Mouse (Mus musculus) megakaryocyte progenitor cell, adult 5-6 weeks (primary cell): ENCODE data around the gene Txlna. TPM values are rescaled to one million over a fixed set of nuclear protein-coding genes. Genes with fewer than 3 reads are reported as not detected.

Experiments used
- ATAC-seq: replicated peaks from 2 replicates; pipeline ENCODE4 v1.8.0; 2016; ENCODE audit warnings: mild to moderate bottlenecking, moderate TSS enrichment, inconsistent platforms; ENCODE audit not compliant: poor library complexity
- total RNA-seq, 2 experiments: library from RNA; stranded (forward) in 1 of 2; stranded (reverse) in 1 of 2; fragments of 157-497, 149-512 nt in 1 of 2; fragments of 200-1000 nt in 1 of 2; gene quantifications; 2 replicates each; pipeline versions ENCODE4 v1.2.3 to v1.2.4; 2015 to 2017

Txlna gene
- total RNA-seq (2015): 29.9 and 34.6 TPM in 2 replicates
- total RNA-seq (2017): 115 and 143 TPM in 2 replicates

DNA sequence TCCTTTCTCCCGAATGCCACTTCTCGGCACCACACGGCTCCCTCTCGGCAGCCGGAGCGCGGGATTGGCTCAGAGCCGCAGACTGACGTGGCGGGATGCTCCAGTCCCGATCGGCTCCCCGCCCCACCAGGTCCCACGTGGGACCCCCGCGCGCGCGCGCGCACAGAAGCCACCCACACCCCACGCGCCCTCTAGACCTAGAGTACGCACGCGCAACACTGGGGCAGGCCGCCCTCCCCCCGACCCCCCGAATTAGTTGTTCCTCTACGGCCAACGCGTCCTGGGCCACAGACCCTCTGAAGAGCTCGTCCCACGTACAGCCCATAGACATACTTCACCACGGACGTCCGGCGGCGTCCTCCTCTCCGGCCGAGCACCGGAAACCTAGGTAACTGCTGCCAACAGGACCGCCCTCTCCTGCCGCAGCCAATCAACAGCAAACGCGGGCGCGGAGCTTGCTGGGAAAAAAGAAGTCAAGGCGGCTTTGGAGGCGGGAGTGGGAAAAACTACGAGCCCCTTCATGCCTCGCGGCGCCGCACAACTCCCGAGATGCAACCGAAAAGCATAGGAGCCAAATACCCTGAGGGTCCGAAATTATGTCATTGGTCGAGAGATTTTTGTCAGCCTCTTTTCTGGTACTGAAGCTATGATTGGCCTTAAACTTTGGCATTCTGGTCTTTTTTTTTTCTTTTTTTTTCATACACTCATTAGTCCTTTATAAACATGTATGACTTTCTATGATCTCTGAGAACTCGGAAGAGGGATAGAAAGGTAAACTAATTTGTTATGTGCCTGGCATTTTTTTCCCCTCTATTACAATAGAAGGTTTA, at the start of gene Txlna:
Gene Txlna (minus strand): TSS at position 428 of the 830 bp plus-strand sequence.
- ATAC-seq: peak; percentile 88

DNA sequence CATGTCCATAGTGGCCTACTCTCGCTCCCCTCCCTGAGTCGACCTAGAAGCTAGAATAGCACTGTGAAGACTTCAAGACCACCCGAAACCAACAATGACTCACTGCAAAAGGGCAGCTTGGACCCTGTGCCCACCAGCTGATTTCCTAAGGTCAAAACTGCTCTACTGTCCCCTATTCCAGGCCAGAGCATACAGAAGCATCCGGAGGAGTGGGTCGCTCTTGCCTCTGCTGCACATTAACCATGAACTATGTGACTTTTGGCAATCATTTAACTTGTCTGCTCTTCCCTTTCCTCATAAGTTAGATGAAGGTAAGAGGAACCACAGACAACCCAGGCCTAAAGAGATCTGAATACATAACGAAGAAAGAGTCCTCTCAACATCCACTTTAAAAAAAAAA, 43.7 kb upstream of the Txlna start:
- no peak for ATAC-seq

DNA sequence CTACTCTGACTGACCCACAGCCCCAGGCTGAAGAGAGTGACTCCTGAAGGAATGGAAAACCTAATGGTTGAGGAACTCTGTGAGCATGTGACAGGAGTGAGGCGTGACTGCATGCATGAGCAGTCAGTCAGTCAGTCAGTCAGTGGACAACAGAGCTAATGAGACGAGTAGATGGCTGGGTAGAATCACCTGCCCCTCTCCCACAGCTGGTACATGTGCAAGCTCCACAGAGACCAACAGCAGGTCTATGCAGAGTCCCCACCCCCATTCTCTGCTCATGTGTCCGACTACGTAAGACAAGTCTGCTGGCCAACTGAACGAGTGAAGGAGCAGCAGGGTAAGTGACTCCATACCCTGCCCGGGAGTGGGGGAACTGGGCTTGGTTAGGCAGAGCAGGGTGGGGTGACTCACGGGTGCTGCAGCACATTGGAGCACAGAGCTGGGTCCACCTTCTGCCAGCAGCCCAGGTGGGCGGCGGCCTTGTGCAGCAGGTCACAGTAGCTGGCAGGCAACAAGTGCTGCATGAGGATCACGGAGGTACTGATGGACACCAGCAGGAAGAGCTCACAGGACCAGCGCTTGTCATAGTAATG, 43.1 kb upstream of the Txlna start:
- no peak for ATAC-seq

DNA sequence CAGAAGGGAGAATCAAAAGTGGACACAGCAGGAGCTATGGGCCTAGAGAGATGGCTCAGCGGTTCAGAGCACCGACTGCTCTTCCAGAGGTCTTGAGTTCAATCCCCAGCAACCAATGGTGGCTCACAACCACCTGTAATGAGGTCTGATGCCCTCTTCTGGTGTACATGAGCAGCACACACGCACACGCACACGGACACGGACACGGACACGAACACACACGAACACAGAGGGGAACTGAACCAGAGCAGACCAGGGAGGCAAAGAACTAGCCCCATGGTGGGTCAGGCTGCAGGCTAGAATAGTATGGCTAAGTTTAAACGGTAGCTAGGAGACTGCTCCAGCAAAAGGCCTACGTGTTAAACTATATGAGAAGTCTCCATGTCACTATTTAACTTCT, 41.0 kb upstream of the Txlna start:
- no peak for ATAC-seq

DNA sequence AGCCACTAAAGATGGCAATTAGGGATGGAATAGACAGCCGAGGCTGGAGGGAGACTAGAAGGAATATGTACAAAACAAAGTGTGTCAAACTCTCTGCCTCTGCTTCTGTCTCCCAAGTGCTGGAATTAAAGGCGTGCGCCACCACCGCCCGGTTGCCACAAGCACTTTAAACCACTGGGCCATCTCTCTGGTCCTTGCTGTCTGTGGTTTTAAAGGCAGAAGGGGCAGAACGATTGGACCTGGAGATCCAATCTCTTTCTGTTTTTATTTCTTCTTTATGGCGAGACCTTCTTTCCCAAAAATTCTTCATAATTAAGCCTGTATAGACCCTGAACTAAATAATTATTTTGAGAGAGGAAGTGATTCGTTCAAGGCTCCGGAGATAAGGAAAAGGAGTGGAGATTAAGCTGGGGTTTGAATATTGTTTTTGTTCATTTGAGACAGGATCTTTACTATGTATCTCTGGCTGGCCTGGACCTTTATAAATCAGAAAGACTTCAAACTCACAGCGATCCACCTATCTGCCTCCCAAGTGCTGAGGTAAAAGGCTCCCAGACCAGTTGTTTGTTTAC, 32.1 kb upstream of the Txlna start:
- ATAC-seq: peak; percentile 38

DNA sequence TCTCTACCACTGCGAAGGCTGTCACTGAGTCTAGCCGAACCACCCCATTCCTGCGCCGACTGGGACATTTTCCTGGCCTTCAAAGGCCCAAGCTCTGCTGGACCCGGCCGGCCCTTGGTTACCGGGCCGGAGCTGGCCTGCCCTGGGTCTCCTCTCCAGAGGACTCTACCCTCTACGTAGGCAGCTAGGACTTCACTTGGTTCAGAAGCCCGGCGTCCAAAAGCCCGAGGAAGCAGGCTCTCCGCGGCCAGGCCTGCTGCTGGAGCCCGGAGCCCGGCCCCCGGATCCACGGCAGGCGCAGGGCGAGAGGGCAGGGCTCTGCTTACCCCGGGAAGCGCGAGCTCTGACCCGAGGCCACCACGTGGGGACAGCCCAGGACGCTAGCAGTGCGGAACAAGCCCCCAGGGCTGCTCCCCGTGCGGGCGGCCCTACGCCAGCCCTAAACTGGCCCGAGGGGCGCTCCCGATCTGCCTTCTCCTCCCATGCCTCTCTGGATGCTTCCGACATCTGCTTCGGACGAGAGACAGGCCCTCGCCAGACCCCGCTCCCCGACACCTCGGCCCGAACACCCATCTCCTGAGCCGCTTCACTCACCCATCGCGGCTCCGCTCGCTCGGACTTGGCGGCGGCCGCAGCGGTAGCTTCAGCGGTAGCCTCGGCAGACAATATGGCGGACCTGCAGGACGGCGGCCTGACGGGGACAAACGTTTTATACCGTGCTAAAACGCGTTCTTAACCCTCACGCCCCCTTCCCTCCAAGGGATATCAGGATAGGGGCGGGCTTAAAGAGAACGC, 31.4 kb upstream of the Txlna start, which contains the start of gene Kpna6:
Gene Kpna6 (minus strand): TSS at position 685 of the 795 bp plus-strand sequence.
- peak; percentile 93 for ATAC-seq

DNA sequence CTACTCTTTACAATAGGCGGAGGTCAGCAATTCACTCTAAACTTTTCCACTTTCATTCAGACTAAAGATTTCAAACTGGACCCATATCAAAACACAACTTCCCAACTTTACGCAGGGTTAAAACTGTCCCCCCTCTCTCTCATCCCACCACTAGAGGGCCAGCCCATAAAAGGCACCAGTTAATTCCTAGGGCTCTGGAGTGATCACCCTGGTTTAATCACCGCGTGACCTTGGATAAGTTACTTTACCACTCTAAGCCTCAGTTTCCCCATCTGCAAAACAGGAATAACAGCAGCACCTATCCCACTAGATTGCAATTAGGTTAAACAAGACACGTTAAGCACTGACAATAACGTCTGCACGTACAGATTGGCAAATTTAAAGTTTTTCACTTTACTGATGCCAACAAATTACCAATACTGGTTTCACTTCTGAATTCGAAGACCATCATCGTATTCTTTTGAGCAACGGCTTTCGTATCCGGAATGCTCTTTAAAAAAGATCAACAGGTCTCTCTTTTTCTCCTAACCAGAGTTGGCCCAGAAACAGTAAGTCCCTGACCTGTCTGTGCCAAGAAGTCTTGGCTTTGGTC, 30.7 kb upstream of the Txlna start:
- peak; percentile 78 for ATAC-seq

DNA sequence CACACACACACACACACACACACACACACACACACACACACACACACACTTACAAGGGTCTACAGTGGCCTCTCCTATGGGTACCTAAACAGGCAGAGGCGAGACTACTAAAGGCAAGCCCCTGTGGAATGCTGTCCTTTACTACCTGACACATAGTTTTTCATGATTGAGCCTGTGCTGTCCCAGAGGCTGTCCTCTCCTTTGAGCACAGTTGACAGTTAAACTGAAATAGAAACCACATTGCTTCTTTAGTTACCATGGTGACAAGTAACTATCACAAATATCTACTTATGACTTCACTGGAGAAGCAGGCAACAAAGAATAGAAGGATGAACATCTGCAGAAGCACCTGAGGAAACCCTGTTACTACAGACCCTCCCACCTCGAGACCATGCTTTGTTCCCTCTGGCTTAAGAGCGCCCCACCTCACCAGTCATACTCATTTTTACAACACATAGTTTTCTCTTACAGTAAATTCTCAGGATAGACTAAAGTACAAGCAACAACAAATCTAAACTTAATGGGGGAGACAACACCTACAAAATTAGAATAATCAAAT, 21.5 kb upstream of the Txlna start:
- no peak for ATAC-seq

DNA sequence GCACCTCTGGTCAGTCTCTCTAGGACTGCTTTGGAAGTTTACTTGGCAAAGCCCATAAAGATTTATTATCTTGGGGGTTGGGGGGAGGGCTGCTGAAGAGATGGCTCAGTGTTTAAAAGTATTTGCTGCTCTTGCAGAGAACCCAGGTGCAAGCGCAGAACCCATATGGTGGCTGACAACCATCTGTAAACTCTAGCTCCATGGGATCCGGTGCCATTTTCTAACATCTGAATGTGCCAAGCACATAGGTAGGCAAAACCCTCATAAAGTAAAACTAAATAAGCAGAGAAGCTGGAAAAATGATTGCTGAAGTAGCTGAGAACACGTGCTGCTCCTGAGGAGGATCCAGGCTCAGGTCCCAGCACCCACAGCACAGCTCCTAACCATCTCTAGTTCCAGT, 20.7 kb upstream of the Txlna start:
- ATAC-seq: no peak

DNA sequence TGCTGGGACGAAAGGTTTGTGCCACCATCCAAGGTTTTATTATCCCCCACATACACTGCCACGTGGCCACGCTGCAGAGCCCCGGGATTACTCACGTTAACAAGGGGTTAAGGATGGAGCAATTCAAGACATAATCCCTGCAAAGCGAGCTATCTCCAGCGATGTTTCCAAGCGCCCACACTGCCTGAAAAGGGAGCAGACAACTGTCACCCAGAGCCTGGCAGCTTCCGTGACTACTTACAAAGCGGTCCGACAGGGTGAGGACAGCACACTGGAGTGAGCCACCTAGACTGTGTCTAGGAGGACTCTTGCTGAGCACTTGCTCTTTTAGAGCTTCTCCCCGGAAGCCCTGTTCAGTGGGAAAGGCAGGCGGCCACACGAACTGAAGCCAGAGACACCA, 13.9 kb upstream of the Txlna start:
- ATAC-seq: no peak

DNA sequence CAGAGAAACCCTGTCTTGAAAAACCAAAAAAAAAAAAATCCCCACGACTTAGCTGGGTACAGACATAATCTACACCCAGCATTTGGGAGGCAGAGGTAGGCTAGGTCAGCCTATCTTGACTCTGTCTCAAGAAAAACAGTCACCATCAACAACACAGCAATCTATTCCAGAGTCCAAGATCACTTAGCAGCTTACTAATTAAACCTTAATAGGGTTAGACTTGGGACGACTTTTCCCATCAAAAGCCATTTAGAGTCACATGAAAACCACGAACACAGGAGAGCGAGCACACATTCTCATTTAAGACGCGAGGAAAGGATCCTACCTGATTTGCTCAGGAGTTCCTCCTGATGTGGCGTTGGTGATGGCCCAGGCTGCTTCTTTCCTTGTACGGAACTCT, 9.5 kb upstream of the Txlna start:
- ATAC-seq: no peak

DNA sequence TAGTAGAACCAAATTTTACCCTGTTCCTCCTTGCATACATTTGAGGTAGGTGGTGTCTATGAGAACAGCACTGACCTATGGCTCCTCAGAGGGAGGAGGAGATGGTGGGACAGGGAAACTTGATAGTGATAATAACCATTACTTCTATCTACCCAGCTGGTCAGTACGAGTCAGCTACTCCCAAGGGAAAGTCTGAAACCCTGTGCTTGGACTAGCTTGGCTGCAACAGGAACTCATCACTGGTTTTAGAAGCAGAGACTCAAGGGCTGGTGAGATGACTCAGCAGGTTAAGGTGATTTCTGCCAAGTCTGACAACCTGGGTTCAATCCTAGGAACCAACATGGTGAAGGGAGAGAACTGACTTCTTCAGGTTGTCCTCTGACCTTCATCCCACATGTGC, 7.8 kb upstream of the Txlna start:
- no peak for ATAC-seq

DNA sequence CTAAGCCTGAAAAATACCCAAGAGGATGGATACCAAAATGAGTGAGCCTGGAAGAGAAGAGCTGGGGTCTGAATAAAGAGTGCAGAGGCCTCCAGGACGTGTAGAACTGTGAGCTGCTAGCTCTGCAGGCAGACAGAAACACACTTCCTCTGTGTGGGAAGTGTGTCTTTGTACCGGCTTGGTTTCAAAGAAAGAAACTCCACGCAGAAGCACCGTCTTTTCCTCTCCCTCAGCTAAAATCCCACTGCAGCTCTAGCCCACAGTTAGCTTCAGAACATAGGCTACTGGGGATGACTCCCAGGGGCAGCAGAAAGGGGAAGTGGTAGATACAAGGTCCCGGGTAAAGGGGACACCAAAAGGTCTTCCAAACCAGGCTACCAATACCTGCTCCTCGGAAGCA, 4.3 kb upstream of the Txlna start:
- no peak for ATAC-seq

DNA sequence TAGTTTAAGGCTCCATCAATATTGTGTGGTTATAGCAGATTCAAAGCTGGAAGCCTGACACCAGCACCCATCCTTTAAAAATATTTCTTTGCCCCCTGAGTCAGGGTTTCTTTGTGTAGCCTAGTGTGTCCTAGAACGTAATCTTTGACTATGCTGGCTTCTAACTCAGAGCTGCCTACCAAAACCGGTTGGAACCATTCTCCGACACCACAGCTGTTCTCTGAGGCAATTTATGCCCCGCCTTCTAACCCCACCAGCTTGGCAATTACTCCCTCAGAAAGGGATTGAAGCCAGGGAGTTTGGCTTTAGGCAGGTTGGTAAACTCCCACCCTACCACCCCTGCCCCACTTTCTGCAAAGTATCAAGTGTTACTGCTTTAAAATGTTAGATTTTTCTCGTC, 891 bp upstream of the Txlna start:
- ATAC-seq: no peak

DNA sequence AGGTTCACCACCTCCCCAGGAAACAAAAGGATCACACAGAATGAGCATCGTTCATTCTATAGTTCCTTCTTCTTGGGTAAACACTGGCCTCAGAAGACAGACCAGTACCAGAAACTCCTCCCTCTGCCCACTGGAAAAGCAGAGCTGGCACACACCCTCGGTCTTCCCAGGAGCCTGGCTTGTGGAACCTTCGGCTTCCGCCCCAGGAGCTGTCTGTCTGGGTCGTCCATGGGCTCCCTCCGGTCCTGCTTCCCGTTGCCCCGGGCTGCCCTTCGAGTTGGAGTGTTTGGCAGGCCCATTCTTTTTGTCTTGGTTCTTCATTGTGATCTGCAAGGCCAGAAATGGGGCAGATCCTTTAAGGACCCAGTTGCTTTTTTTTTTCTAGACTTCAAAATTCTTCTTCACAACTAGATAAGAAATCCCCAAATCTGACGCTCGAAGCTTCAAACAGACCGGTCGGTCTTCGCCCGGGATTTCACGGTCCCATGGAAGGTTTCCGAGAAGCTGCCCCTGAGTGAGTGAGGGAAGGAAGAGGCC, 696 bp downstream of the Txlna start:
- ATAC-seq: 0 out of 2 replicates have a peak, but pooled peaks have one; percentile 3

DNA sequence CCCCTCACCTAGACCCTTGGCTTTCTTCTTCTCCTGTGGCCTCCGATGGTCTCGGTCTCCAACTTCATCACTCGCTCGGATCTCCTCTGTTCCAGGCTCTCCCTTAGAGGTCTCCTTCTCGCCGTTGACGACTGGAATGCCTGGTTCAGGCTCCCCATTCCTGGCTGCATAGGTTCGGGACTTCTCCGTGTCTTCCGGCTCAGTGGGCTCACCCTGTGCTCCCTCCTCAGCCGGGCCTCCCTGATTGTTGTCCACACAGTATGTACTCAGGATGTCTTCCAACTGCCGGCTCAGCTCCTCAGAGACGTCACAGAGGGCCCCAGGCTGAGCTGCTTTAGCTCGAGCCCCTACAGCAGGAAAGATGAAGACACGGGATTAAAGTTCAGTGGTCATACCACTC, 1.6 kb downstream of the Txlna start:
- no peak for ATAC-seq

DNA sequence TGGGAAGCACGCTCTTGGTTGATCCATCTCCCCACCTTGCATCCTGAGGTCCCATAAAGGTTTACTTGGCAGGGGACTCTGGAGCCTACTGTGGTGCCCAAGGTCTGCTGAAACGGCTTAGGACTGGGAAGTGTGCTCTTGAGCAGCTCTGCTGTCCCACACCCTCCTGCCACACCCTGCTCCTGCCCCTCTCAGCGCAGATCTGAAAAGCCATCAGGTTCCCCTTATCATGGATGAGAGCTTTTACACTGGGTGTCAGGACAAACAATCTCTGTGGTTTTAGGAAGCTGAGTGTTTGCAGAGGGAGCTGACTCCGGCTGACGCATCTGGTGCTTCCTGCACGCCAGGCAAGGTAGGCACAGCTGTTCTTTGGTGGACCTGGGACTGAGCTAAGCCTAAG, 7.0 kb downstream of the Txlna start:
- peak; percentile 55 for ATAC-seq

DNA sequence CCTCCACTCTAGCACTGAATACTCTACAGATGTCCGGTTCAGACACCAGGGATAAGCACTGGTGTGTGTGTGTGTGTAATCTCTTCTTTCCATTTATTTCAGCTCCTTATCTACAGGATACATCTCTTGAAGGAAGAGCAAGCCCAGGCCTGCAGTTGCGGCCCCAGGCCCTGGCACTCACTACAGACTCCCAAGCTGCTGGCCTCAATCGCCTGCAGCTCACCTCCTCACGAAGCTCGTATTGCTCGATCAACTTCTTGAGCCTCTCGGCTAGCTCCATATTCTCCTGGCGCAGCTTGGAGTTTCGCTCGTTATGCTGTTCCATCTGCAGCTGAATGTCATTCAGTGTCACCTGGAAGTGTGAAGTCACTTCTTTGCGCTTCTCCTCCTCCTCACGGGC, 9.0 kb downstream of the Txlna start:
- ATAC-seq: no peak

DNA sequence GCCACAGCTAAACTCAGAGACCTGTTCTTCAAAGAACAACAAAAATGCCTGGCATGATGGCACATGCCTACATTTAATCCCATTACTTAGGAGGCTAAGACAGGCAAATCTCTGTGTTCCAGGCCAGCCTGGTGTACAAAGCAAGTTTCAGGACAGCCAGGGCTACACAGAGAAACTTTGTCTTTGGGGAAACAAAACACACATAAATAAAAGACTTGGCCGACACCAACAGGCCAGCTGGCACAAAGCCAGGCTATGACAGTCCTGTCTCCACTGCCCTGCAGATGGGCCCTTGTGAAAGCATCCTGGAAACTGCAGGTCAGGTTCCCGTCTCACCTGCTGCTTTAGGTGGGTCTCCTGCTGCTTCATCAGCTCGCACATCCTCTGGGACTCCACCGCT, 9.9 kb downstream of the Txlna start:
- no peak for ATAC-seq

DNA sequence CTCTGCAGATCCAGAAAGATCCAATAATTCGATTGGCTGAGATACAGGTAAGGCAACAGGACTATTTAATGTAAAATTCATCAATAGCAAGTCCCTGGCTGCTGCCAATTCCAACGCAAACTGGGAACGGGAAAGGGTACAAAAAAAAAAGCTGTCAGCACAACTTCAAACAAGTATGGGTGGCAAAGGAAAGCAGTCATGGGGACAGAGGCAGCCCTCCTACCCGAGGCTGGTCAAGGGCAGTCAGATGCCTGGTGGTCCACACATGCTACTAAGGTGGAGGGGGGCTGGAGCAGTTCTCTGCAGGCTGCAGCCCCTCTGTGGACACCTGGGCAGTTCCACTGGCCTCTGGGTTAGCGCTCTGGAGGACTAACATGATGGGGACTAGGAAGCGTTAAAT, 14.8 kb downstream of the Txlna start:
- no peak for ATAC-seq
